In genomic region chr5:113490033-113490432, GRCm38 (mm10) we compare ENCODE assay signal across 8 mouse cellular contexts. TPM values are rescaled to one million over a fixed set of nuclear protein-coding genes. Genes with fewer than 3 reads are reported as not detected.
DNase-seq lines count a peak whose midpoint lies in the region; ATAC-seq and TF ChIP-seq lines count a peak whose summit lies in the region.

Wscd2 (plus strand) TSS chr5:113490333.

- H3K4me2 ChIP-seq in heart, embryonic 11.5 days = peak within 1 kb of the TSS; percentile 90
- H3K4me2 ChIP-seq in stomach, postnatal 0 days (replicated peaks; ENCODE audit: low read depth) = peak within 1 kb of the TSS; percentile 59

- no peak for TF ChIP-seq EP300 in stomach, postnatal 0 days (optimal IDR thresholded peaks at IDR 0.05)

- intact Hi-C loops in heart, postnatal 14 days (cut with DNase I) = no loop called here
- intact Hi-C loops in left cerebral cortex, postnatal 4 days (cut with DNase I) = loop anchor here (5.0 kb wide), 1 partner anchor 113 kb away; no protein-coding TSS in a partner anchor
- intact Hi-C loops in gastrocnemius, postnatal 36 days (cut with DNase I) = no loop called here

- peak within 1 kb of the TSS; percentile 58 for H3K4me3 ChIP-seq in heart, embryonic 11.5 days (ENCODE audit: low read depth, low read length)
- H3K4me3 ChIP-seq in stomach, postnatal 0 days (ENCODE audit: low read depth, low read length) = peak within 1 kb of the TSS; percentile 49

- peaks cover 25% of the 10 kb centered on the region for H3K27me3 ChIP-seq in heart, embryonic 11.5 days (ENCODE audit: control insufficient read depth, insufficient read depth, low read length)
- H3K27me3 ChIP-seq in stomach, postnatal 0 days (ENCODE audit: control insufficient read depth, insufficient read depth, low read length) = no peaks in the 10 kb centered on the region; the same call in 1 of the 2 replicates

- H3K9ac ChIP-seq in heart, embryonic 11.5 days (ENCODE audit: low read depth, low read length) = peak within 1 kb of the TSS; percentile 80
- peak within 1 kb of the TSS; percentile 68 for H3K9ac ChIP-seq in stomach, postnatal 0 days (ENCODE audit: low read length)

- no peaks in the 10 kb centered on the region for H3K9me3 ChIP-seq in heart, embryonic 11.5 days (replicated peaks; ENCODE audit: control insufficient read depth, low read length)
- H3K9me3 ChIP-seq in stomach, postnatal 0 days (ENCODE audit: control insufficient read depth, low read length) = no peaks in the 10 kb centered on the region

- 66% methylated on average over 6 of the region's 6 CpGs for WGBS in heart, embryonic 11.5 days (ENCODE audit: insufficient replicate concordance)
- WGBS in stomach, postnatal 0 days = 64% methylated on average over 6 of the region's 6 CpGs

- DNase-seq in heart, postnatal 14 days = no peak
- DNase-seq in urinary bladder, adult 2 months (ENCODE audit: low spot score) = no peak
- DNase-seq in urinary bladder, postnatal 4 days (ENCODE audit: low spot score in 2 of 2) = no peak
- no peak for DNase-seq in left cerebral cortex, postnatal 4 days
- DNase-seq in stomach, postnatal 0 days (ENCODE audit: low spot score) = no peak
- no peak for DNase-seq in adrenal gland, postnatal 25 days
- DNase-seq in gastrocnemius, postnatal 36 days = no peak

- ATAC-seq in heart, embryonic 11.5 days (replicated peaks; ENCODE audit: insufficient number of reproducible peaks, low FRiP score, low TSS enrichment) = no peak
- no peak for ATAC-seq in stomach, postnatal 0 days (ENCODE audit: low FRiP score, low TSS enrichment)

- no peak within 1 kb of the TSS for H3K27ac ChIP-seq in heart, embryonic 11.5 days (ENCODE audit: low read depth, low read length)
- peak within 1 kb of the TSS; percentile 75 for H3K27ac ChIP-seq in stomach, postnatal 0 days (replicated peaks)

- H3K36me3 ChIP-seq in heart, embryonic 11.5 days (ENCODE audit: control insufficient read depth, insufficient read depth, low read length) = no peaks in the 10 kb centered on the region
- H3K36me3 ChIP-seq in stomach, postnatal 0 days (ENCODE audit: control insufficient read depth, insufficient read depth, low read length) = no peaks in the 10 kb centered on the region

- peaks cover 7% of the 10 kb centered on the region; the same call in 1 of the 2 replicates for H3K4me1 ChIP-seq in heart, embryonic 11.5 days (ENCODE audit: control insufficient read depth, insufficient read depth, low read length)
- H3K4me1 ChIP-seq in stomach, postnatal 0 days (replicated peaks; ENCODE audit: control insufficient read depth, insufficient read depth) = no peaks in the 10 kb centered on the region

- TF ChIP-seq CTCF in stomach, postnatal 0 days (IDR thresholded peaks at IDR 0.05; ENCODE audit: low read depth) = no peak

RNA-seq across cellular contexts. Expression of gene Wscd2, which starts in this region (rescaled TPM):
- polyA plus RNA-seq in heart, embryonic 11.5 days (2014; fragmentation: Nextera tagmentation; extraction: Ambion mirVana) = 2.4 and 3.4 TPM in 2 replicates
- under 1 TPM; 0.36 to 0.49 TPM for total RNA-seq in heart, postnatal 14 days (2021)
- 23.5 and 29.6 TPM in 2 replicates for polyA plus RNA-seq in urinary bladder, adult 2 months (2012; rRNA removed)
- total RNA-seq in left cerebral cortex, postnatal 4 days (2021) = 10 to 100 TPM; 39.4 to 43.9 TPM
- 5.2 and 5.7 TPM in 2 replicates for polyA plus RNA-seq in stomach, postnatal 0 days (2015; fragmentation: Nextera tagmentation; extraction: Ambion mirVana)
- 3.4 and 5.8 TPM in 2 replicates for total RNA-seq in adrenal gland, postnatal 25 days (2021)
- total RNA-seq in gastrocnemius, postnatal 36 days (2021) = under 1 TPM; 0.23 to 0.30 TPM
